In the genomic region with DNA sequence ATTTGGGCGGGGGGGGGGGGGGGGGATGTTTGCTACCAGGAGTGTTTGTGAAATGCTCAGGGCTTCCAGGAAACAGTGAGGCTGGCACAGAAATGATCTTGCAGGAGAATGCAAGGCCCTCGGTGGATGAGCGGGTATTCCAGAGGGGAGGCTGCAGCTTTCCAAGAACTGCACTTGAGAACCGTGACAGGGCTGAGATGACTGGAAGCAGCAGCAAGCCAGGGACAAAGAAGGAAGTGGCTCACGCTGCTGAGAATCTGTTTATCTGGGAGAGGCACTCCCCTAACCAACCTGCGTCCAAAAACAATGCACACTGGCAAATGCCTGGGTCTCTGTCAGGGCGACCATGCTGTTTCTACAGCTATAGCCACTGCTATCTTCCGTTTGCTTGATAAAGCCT, we compare ENCODE assay signal across 8 mouse cellular contexts.
DNase-seq lines count a peak whose midpoint lies in the region; ATAC-seq and TF ChIP-seq lines count a peak whose summit lies in the region.

No protein-coding gene starts in this region.

- H3K36me3 ChIP-seq in heart, embryonic 12.5 days: no peaks in the 10 kb centered on the region
- H3K36me3 ChIP-seq in ES-Bruce4 (ENCODE audit: control insufficient read depth, insufficient read depth, low read length, poor library complexity, severe bottlenecking): no peaks in the 10 kb centered on the region
- H3K36me3 ChIP-seq in embryonic facial prominence, embryonic 13.5 days: no peaks in the 10 kb centered on the region
- H3K36me3 ChIP-seq in liver, embryonic 11.5 days (ENCODE audit: control insufficient read depth, insufficient read depth, low read length): no peaks in the 10 kb centered on the region

- H3K9me3 ChIP-seq in heart, embryonic 12.5 days (replicated peaks): no peaks in the 10 kb centered on the region
- H3K9me3 ChIP-seq in ES-Bruce4 (replicated peaks; ENCODE audit: control insufficient read depth, insufficient read depth, low read length, poor library complexity, severe bottlenecking): no peaks in the 10 kb centered on the region
- no peaks in the 10 kb centered on the region for H3K9me3 ChIP-seq in embryonic facial prominence, embryonic 13.5 days
- H3K9me3 ChIP-seq in liver, embryonic 11.5 days (ENCODE audit: control insufficient read depth, low read length): no peaks in the 10 kb centered on the region

- WGBS in heart, embryonic 12.5 days: 10% methylated on average over 8 of the region's 8 CpGs
- WGBS in embryonic facial prominence, embryonic 13.5 days: 32% methylated on average over 8 of the region's 8 CpGs
- 20% methylated on average over 8 of the region's 8 CpGs for WGBS in liver, embryonic 11.5 days

- H3K4me3 ChIP-seq in heart, embryonic 12.5 days: no peak overlapping the region
- H3K4me3 ChIP-seq in ES-Bruce4 (ENCODE audit: low read depth, low read length): no peak overlapping the region
- H3K4me3 ChIP-seq in embryonic facial prominence, embryonic 13.5 days: no peak overlapping the region
- no peak overlapping the region for H3K4me3 ChIP-seq in liver, embryonic 11.5 days (ENCODE audit: low read depth, low read length)

- no peak for TF ChIP-seq EP300 in ES-Bruce4 (IDR thresholded peaks at IDR 0.05; ENCODE audit: insufficient read depth, low read depth, low read length)

- peak overlapping the region; percentile 22; the same call in 1 of the 2 replicates for H3K27ac ChIP-seq in heart, embryonic 12.5 days (ENCODE audit: poor library complexity, severe bottlenecking)
- peak overlapping the region; percentile 22 for H3K27ac ChIP-seq in ES-Bruce4 (ENCODE audit: insufficient read depth, low read length)
- H3K27ac ChIP-seq in embryonic facial prominence, embryonic 13.5 days: peak overlapping the region; percentile 16; the same call in 1 of the 2 replicates
- H3K27ac ChIP-seq in liver, embryonic 11.5 days (ENCODE audit: low read depth, low read length): peak overlapping the region; percentile 54; the same call in 1 of the 2 replicates

- peaks cover 41% of the 10 kb centered on the region for H3K4me1 ChIP-seq in heart, embryonic 12.5 days (replicated peaks)
- H3K4me1 ChIP-seq in ES-Bruce4 (ENCODE audit: control insufficient read depth, insufficient read depth, low read length): peaks cover 19% of the 10 kb centered on the region
- peaks cover 55% of the 10 kb centered on the region for H3K4me1 ChIP-seq in embryonic facial prominence, embryonic 13.5 days
- peaks cover 38% of the 10 kb centered on the region for H3K4me1 ChIP-seq in liver, embryonic 11.5 days (replicated peaks; ENCODE audit: control insufficient read depth, insufficient read depth, low read length)

- no peaks in the 10 kb centered on the region for H3K27me3 ChIP-seq in heart, embryonic 12.5 days (replicated peaks)
- no peaks in the 10 kb centered on the region for H3K27me3 ChIP-seq in ES-Bruce4 (ENCODE audit: control insufficient read depth, insufficient read depth, low read length, poor library complexity, severe bottlenecking)
- H3K27me3 ChIP-seq in embryonic facial prominence, embryonic 13.5 days: no peaks in the 10 kb centered on the region
- H3K27me3 ChIP-seq in liver, embryonic 11.5 days (replicated peaks; ENCODE audit: control insufficient read depth, insufficient read depth, low read length): no peaks in the 10 kb centered on the region

- no peak for TF ChIP-seq CTCF in ES-Bruce4 (IDR thresholded peaks at IDR 0.05; ENCODE audit: low read depth, low read length)

- no peak for ATAC-seq in heart, embryonic 12.5 days (ENCODE audit: insufficient number of reproducible peaks, low FRiP score)
- no peak for ATAC-seq in embryonic facial prominence, embryonic 13.5 days (ENCODE audit: insufficient number of reproducible peaks, insufficient read depth, low FRiP score, low TSS enrichment, low read depth)
- ATAC-seq in liver, embryonic 11.5 days (replicated peaks; ENCODE audit: low FRiP score): no peak

- no peak for TF ChIP-seq POLR2A in ES-Bruce4 (IDR thresholded peaks at IDR 0.05; ENCODE audit: insufficient read depth, low read length)

- H3K4me2 ChIP-seq in heart, embryonic 12.5 days: peak overlapping the region; percentile 21; the same call in 1 of the 2 replicates
- H3K4me2 ChIP-seq in embryonic facial prominence, embryonic 13.5 days: no peak overlapping the region
- peak overlapping the region; percentile 10; the same call in 1 of the 2 replicates for H3K4me2 ChIP-seq in liver, embryonic 11.5 days

- no peak for DNase-seq in heart, postnatal 4 days
- no peak for DNase-seq in liver, embryonic 11.5 days (ENCODE audit: low spot score)
- no peak for DNase-seq in urinary bladder, postnatal 4 days (ENCODE audit: low spot score in 2 of 2)
- DNase-seq in natural killer cell, adult 2 months (ENCODE audit: low spot score in 2 of 2): no peak
- no peak for DNase-seq in cerebellum, adult 11 months

- H3K9ac ChIP-seq in heart, embryonic 12.5 days: peak overlapping the region; percentile 40; the same call in 1 of the 2 replicates
- H3K9ac ChIP-seq in ES-Bruce4 (ENCODE audit: low read depth, poor library complexity, severe bottlenecking): peak overlapping the region; percentile 25; the same call in 1 of the 2 replicates
- H3K9ac ChIP-seq in embryonic facial prominence, embryonic 13.5 days: peak overlapping the region; percentile 27; the same call in 1 of the 2 replicates
- H3K9ac ChIP-seq in liver, embryonic 11.5 days (ENCODE audit: low read depth, low read length): no peak overlapping the region
